Mouse (Mus musculus) monocyte, adult 2 months (primary cell): ENCODE measurements around the gene Adgrb3.
"Not testable (repeated sequence)": the region's sequence is repeated elsewhere in the genome, so short reads cannot be mapped to it uniquely, and the experiment has no call there.

Experiments used
- DNase-seq, 2 experiments: peaks; one replicate each; pipeline ENCODE4 v3.0.0; 2022; ENCODE audit warnings: low spot score in 2 of 2, low read depth in 1 of 2

Adgrb3 gene

DNA sequence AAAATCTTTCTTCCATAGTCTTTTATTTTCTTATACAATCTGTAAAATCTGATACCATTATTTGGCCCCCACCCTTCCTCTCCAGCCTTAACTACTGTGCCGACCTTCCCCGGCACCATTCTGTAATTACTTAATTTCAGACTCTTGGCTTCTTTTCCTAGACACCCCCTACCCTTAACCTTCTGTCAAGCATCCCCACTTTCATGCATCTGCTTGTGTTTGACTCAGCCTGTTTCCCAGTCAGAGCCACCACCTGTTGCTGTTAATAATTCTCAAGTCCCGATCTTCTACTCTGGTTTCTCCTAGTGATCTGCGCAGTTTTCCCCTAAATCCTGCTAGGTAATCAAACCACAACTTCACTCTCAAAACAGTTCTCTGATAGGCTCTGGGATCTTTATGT, 83.9 kb downstream of the Adgrb3 start:
- no peak for DNase-seq

DNA sequence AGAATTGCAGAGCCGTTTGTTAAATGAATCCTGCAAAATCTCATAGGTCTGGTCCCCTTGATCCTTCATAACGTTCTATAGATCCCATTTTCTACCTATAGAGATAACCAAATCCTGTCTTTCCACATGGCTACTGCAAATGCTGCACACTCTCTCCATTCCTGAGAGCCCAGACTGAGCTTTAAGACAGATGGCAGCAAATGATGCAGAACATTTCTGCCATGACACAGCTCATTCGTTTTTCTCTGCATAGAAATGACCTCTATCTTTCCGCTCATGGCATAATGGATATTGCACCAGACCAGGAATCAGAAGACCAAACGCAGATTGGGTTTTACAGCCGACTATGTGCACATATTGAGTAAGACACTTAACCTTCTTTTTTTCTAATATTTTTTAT, 84.8 kb downstream of the Adgrb3 start:
- no peak for DNase-seq

DNA sequence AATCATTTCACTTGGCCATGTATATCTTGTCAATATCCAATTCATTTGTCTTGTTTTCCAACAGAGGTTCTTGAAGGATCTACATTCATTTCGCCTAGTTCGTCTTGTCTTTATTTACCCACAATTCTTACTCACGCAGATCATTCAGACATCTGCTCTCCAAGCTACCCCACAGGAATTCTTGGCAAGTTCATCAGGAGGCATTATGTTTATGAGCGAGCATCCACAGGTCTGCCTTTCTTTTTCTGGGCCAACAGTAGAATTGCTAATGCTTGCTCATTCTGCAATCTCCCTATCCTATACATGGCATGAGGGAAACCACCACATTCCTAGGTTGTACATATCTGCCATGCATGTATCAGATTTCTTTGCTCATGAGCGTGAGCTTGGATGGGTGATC, 99.7 kb downstream of the Adgrb3 start:
- DNase-seq: no peak

DNA sequence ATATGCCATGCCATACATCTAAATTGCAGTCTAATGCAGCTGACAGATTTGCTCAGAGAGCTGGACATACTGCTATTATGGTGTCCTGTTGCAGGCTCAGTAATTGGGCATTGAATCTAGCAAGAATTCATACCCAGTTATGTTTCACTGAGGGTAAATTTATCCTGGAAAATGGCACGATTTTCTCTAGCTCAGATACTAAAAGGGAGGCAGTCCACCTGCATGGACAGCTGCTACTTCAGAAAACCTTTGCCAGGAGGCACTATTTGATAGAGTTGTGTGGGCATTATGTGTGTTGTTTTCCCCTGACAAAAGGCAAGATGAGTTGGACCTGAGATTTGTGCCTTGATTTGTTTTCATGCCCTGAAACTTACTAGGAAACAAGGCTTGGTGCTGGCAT, 118.0 kb downstream of the Adgrb3 start:
- DNase-seq: no peak

DNA sequence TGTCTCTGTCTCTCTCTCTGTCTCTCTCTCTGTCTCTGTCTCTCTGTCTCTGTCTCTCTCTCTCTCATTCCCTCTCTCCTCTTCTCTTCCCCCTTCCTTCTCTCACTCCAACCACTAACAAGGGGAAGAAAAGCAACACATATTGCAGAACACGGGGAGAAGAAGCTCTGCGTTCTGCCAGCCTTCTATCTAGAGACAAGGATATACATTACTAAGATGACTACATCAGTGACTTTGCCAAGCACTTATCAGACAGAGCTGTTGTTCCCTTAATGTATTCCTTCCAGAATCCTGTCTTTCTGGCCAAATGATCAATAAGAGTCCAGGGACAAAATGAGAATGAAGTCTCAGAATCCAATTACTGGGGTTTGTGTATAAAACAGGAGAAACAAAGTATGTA, 123.2 kb downstream of the Adgrb3 start:
- DNase-seq: no peak

DNA sequence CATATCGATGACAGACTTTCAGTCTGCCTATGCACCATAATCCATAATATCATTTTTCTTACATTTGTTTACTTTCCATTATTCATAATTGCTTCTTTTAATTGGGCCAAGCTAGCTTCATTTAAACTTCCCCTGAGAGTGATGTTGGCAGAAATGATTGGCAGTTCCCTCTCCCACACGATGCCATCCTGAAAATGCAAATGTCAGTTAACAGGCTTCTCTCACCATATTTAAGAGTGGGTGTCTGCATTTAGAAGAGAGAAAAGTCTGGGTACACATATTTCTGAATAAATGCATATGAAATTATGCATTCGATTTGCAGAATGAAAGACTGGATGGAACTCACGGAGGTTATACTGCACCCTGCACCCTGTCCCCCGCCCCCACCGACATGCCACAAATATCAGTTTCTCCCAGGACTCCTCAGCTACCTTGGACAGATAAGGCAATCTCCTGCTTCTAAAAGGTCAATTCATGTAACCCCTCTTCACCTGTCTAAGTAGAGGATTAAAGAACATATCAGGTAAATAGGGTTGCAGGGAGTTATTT, 130.7 kb downstream of the Adgrb3 start:
- no peak for DNase-seq

DNA sequence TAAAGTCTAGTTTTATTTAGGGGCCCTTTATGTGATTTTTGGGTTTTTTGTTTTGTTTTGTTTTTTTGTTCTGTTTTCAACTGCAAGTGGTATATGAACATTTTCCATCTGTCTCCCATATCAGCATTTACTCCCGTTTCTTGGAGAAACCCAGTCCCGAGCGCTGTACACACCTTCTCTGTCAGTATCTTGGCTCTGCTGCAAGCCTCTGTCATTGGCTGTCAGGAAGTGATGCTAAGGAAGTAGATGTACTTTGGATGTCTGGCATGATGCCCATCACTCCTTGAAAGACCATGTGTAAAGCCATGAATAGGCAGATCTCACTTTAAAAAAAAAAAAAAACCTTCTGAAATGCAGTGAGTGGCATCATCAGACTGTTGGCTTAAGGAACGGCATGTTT, 132.3 kb downstream of the Adgrb3 start:
- no peak for DNase-seq

DNA sequence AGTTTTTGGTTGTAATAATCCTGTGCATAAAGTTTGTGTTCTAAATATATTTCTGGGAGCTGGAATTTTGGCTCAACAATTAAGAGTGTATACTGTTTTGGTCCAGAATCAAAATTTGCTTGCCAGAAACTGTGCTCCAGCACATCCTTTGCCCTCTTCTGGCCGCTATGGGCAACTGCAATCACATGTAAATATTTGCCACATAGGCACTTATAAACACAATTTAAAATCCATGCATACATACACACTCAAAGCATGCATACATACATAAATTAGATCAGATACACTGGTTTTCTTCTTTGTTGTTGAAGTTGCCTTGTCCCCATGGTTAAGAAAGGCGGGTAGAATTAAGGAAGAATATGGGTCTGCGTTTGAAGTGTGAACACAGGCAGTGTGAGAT, 132.7 kb downstream of the Adgrb3 start:
- DNase-seq: no peak

DNA sequence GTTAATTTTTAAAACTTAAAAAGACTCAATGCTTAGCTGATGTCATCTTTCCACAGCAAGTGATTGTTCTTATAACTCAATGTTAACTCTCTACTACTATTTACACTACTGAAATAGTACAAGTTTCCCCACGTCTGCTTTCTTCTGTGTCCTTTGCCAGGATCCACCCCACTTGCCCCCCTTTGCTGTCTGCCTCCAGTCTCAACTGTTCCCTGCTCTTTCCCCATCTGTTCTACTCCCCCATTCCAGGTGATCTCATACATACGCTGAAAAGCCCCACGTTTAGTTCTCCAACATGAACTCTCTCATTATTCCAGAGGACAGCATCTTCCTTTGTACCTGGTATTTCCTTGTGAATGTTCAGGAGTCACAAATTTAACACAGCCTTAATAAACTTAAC, 147.4 kb downstream of the Adgrb3 start:
- DNase-seq: no peak

DNA sequence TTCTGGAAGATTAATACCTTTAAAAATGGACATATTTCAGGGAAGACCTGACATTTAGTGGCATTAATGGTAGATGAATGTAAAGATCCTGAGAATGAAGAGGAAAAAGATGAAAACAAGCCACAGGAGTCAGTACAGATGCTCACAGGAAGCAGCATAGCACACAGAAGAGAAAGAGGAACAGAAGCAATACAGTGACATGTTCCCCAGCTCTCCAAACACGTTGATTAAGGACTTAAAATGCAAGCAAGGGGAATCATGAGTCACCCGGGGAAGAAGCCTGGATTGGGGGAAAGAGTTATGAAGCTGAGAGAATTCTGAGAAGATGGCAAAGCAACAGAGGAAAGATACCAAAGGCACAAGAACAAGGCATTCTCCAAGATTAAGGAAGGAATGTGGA, 149.9 kb downstream of the Adgrb3 start:
- DNase-seq: no peak

DNA sequence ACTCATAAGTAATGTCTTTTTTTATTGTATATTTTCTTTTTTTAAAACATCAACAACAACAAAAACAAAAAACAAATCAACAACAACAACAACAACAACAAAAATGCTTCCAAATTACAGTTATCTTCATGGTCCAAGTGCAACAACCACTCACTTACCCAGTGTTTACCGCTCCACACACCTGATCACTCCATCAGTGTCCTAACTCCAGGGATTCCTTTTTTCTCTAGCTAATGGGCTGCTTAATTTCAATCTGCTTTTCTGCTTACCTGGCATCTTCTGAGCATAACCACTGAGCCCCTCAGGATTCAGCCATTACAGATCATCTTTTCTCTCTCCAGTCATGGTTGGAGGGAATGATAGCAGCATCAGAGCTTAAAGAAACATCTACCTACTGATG, 176.8 kb downstream of the Adgrb3 start:
- DNase-seq: no peak

DNA sequence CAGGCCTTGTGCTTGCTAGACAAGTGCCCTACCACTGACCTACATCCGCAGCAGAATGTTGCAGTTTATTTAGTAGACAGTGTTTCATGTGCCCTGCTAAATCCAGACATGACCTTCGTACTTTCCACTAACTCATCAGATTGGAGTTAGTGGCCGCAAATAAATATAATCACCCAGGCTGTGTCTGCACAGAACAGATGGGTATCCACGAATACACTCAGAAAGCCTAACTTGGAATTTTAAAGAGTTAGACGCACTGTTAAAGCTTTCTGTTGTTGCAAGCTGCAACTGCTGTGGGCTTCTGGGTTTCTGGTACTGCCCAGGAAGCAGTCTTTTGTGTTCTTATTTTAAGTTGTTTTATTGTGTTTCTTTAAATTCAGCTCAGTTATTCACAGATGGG, 185.3 kb downstream of the Adgrb3 start:
- DNase-seq: no peak

DNA sequence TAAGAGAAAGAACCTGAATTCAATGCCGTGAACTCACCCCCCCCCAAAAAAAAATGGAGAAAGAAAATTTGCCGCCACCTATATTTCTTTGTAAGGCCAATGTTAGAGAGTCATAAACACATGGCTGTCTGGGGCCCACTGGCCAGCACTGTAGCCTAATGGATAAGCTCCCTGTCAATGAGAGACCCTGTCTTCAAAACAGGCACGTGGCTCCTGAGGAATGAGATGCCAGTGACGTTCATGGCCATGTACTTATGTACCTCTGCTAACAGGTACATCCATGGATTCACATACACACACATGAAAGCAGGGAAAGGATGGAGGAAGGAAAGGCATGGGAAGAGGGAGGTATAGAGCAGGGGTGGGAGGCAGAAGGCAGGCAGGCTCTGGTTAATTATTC, 208.0 kb downstream of the Adgrb3 start:
- no peak for DNase-seq

DNA sequence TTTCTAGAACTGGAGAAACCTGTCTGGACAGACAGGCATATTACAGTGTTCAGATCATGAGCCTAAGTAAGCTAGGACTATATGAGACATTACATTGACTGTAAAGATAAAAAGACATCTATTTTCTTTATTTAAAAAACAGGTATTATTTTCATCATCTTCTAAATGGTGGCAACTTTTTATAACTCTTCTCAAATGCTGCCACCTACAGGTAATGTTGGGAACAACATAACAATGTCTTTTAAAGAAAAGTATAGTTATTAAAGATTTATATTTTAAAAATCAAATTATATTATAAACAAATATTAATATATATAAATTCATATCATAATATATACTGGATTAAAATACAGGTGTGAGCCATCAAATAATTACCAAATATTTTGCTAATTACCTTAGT, 212.6 kb downstream of the Adgrb3 start:
- no peak for DNase-seq

DNA sequence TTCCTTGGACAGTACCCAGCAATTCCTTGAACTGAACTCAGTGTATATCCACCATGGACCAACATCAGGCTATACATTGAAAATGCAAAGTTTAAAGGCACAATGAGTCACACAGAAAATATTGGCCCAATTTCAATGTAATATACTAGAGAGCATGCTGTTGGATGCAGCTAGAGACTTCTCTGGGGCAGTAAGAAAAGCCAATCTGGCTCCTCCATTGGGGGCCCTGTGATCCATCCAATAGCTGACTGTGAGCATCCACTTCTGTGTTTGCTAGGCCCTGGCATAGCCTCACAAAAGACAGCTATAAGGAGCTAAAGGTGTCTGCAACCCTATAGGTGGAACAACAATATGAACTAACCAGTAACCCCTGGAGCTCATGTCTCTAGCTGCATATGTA, 218.7 kb downstream of the Adgrb3 start:
- DNase-seq: not testable (repeated sequence)

DNA sequence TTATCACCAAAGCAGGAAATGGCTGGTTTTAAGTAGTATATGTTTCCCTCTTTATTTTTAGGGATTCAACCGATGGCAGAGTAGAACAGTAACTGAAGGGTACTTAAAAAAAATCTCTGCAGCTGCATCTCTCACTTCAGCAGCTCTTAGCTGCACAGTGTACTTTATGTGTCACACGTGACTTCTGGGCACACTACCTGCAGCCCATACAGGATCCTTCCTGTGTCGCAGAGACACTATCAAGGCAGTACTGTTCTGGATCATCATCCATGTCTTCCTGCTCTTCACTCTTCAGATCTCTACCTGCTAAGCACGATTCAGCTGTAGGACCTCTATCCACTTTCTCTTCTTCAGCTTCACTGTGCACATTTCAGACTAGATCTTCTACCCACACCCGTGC, 230.6 kb downstream of the Adgrb3 start:
- DNase-seq: no peak

DNA sequence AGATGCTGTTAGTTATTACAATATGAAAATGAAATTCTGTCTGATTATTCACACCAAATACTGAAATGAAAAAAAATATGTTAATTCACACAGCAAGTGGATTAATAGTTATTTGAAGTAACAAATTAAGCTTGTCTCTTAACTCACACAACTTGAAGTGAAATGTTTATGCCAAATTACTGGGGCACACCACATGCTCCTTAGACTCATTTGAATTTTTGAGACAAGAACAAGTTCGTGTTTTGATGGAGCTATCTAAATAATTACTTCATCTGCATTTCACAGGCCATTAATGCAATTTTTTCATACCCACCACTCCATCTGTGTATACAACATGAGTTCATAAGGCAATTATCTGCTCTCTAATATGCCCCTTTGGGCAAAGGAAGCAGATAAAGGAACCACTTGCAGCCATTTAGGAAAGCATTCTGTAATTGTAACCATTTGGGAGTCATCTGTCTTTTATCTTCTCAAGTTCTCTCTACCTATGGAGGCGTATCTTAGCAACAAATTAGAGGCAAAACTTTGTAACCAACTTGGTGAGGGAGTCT, 240.9 kb downstream of the Adgrb3 start:
- DNase-seq: no peak

DNA sequence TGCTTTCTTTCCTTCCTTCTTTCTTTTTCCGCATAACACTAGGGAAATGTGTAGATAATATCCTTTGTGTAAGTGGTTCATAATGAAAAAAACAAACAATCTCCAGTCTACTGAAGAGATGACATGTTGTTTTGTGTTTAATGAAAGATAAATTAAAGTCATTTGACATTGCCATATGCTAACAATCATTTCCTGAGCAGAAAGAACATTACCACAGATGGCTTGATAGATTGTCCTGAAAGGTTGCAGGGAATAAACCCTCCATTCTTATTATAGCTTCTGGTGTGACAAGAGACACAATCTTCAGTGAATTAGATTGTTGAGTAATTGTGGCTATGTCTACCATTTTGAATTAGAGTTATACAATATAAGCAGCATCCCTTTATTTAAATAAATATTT, 247.8 kb downstream of the Adgrb3 start:
- DNase-seq: no peak

DNA sequence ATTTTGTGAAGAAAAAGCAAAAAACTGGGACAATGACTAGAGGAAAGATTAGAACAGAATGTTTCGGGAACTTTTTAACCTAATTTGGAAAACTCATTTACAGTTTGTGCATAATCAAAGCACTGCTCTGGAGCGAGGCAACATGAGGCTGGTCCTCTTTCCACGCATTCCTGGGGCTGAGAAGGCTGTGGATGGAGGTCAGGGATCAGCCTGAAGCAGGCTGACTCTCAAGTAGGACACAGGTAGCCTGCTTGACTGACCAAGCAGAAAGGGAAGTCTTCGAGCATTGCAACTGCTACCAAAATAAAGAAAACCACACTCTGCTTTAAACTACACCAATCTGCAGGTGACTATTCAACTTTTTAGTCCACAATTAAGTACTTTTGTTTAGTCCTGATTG, 251.7 kb downstream of the Adgrb3 start:
- DNase-seq: no peak

DNA sequence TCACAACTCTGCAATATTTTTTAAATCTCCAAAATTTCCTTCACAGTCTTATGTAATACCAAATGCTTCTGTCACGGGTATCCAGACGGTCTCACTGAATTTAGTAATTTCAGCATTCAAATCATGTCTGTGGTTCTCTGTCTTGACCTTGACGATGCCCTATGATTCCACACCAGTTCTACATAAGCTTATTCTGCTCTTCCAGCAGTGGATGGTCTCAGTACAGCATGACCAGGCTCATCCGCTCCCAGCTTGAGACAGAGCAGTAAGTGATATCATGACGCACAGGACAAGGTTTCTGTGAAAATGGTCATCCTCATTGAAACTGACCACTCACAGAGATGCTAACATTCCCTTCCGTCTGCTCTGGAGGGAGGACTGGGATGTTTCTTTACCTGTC, 252.9 kb downstream of the Adgrb3 start:
- no peak for DNase-seq

DNA sequence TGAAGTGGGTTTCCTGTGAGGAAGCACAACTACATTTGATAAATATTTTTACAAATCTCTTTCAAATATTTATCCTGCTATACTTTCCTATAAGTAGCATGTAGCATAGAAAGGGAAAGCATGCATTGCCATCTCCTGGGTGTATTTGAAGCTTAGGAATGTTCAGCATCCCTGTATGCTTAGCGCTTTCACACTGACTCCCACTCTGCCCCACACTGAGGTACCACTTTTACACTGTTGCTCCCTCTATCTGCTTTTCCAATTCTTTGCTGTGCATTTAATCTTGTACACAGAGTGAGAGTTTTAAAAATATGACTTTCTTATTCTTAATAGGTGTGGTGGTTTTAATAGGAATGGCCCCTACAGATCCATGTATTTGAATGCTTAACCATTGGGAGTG, 261.4 kb downstream of the Adgrb3 start:
- no peak for DNase-seq

DNA sequence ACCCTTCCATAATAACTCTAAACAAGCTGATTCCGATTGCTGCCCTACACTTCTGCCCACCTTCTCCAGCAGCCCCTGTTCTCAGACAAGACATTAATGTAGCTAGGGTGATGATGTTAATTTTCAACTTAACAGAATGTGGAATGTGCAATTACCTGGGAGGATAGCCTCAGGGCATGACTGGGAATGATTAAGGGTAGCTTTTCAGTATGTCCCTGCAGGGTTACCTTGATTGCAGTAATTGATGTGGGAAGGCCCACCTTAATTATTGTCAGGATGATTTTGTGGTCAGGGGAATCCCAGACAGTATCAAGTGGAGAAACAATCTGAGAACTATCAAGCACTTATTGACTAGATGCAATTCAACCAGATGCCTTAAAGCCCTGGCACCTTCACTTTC, 283.4 kb downstream of the Adgrb3 start:
- no peak for DNase-seq

DNA sequence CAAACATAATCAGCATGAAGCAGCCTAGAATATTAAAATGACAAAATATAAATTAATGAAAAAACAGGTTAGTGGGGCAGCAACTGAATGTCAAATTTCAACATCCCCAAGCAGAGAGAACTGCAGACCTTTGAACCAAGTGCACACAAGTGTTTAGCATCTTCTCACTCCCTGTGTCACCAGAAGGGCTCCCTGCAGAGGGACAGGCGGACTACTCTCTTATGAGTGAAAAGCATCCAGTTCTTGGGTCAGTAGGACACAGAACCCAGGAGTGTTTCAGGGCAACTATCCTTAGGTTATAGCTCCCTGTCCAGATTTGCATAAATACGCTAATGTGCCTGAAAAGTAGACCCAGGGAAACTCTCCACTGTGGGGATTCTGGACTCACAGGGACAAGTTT, 285.6 kb downstream of the Adgrb3 start:
- no peak for DNase-seq

DNA sequence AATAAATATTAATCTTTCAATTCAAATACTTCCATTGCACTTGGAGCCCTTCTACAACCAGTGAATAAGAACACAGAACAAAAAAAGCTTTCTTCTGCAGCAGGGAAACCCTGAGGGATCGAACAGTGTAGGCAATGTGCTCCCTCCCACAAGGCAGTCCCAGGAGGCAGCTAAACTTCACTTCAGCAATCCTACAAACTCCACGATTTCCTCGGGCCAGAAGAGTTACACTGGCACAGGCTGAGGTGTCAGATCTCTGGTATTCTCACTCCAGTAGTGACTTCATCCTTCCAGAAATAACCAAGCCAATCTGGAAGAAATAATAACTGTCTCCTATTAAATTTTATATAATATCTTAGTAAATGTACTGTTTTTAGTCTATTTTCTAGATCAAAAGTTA, 286.6 kb downstream of the Adgrb3 start:
- DNase-seq: no peak
